In the genomic region with DNA sequence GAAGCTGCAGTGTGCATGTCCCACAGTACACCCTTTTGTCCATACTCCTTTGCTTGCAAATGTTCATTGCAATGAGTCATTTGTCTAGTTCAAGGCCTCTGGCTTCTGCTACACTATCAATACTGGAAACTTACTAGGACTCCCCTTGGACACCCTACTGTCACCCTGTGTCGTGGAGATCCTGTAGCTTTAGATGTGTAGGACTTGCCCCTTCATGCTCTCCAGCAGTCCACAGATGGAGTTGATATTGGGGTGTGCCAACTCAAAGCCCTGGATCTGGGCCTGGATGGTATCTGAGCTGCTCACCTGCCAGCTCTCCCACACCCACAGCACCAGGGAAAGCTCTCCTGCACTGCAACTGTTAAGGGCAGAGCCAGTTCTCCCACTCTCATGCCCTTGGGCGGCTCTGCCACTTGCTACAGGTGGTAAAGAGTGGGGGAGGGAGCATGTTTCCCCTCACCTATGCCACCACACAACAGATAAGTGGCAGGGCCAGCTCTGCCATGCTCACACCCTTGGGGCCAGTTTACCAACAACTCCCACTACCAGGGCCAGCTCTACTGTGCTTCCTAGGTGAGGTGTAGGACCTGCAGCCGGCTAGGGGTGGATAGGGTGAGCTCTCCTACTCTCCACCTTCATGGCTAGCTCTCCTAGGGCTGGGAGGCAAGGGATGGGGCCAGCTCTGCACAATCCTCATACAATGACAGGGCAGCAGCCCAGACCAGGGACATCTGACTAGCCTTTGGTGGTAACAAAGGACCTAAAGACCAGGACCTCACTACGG, we compare ENCODE assay signal across 8 mouse cellular contexts. TPM values are rescaled to one million over a fixed set of nuclear protein-coding genes. Genes with fewer than 3 reads are reported as not detected.
DNase-seq lines count a peak whose midpoint lies in the region; ATAC-seq and TF ChIP-seq lines count a peak whose summit lies in the region.

No protein-coding gene starts in this region.

- H3K27me3 ChIP-seq in intestine, embryonic 14.5 days (replicated peaks; ENCODE audit: control insufficient read depth, insufficient read depth, low read length) = no peaks in the 10 kb centered on the region
- H3K27me3 ChIP-seq in intestine, postnatal 0 days (replicated peaks; ENCODE audit: control insufficient read depth, insufficient read depth, low read length) = no peaks in the 10 kb centered on the region
- H3K27me3 ChIP-seq in midbrain, embryonic 13.5 days = no peaks in the 10 kb centered on the region

- H3K9me3 ChIP-seq in intestine, embryonic 14.5 days (ENCODE audit: control insufficient read depth, low read length) = no peaks in the 10 kb centered on the region
- no peaks in the 10 kb centered on the region for H3K9me3 ChIP-seq in intestine, postnatal 0 days (ENCODE audit: control insufficient read depth)
- no peaks in the 10 kb centered on the region for H3K9me3 ChIP-seq in midbrain, embryonic 13.5 days

- H3K9ac ChIP-seq in intestine, embryonic 14.5 days (ENCODE audit: low read length) = no peak overlapping the region
- no peak overlapping the region for H3K9ac ChIP-seq in intestine, postnatal 0 days (ENCODE audit: low read depth, low read length)
- H3K9ac ChIP-seq in midbrain, embryonic 13.5 days (replicated peaks) = no peak overlapping the region

- no peaks in the 10 kb centered on the region for H3K4me1 ChIP-seq in intestine, embryonic 14.5 days (replicated peaks; ENCODE audit: control insufficient read depth, insufficient read depth, low read length)
- no peaks in the 10 kb centered on the region for H3K4me1 ChIP-seq in intestine, postnatal 0 days (replicated peaks; ENCODE audit: control insufficient read depth, insufficient read depth, low read length)
- H3K4me1 ChIP-seq in midbrain, embryonic 13.5 days (replicated peaks) = 0 out of 2 replicates have a peak, but pooled peaks cover 6% of the 10 kb centered on the region

- DNase-seq in intestine, embryonic 14.5 days (ENCODE audit: low spot score) = peak; percentile 63
- peak; percentile 18 for DNase-seq in embryo, embryonic 11 days
- DNase-seq in urinary bladder, postnatal 25 days (ENCODE audit: low spot score) = no peak
- DNase-seq in frontal cortex, postnatal 25 days (ENCODE audit: low spot score in 2 of 2) = no peak
- DNase-seq in gastrocnemius, postnatal 10 days = no peak

- no peak for TF ChIP-seq CTCF in intestine, postnatal 0 days (IDR thresholded peaks at IDR 0.05; ENCODE audit: low read depth)

- no peak overlapping the region for H3K4me3 ChIP-seq in intestine, embryonic 14.5 days (ENCODE audit: low read depth, low read length)
- no peak overlapping the region for H3K4me3 ChIP-seq in intestine, postnatal 0 days (ENCODE audit: low read depth, low read length)
- no peak overlapping the region for H3K4me3 ChIP-seq in midbrain, embryonic 13.5 days (replicated peaks)

- 50% methylated on average over 4 of the region's 4 CpGs for WGBS in intestine, embryonic 14.5 days
- WGBS in intestine, postnatal 0 days = 31% methylated on average over 4 of the region's 4 CpGs
- 46% methylated on average over 4 of the region's 4 CpGs for WGBS in midbrain, embryonic 13.5 days

- ATAC-seq in intestine, embryonic 14.5 days (replicated peaks; ENCODE audit: low FRiP score, low TSS enrichment, low read depth) = peak; percentile 40
- no peak; the same call in 1 of the 2 replicates for ATAC-seq in intestine, postnatal 0 days
- peak; percentile 10 for ATAC-seq in inflammation-experienced regulatory T-cells, adult 6 months
- peak; percentile 77 for ATAC-seq in midbrain, embryonic 13.5 days

- no peak overlapping the region for H3K27ac ChIP-seq in intestine, embryonic 14.5 days (ENCODE audit: low read depth)
- no peak overlapping the region for H3K27ac ChIP-seq in intestine, postnatal 0 days (ENCODE audit: low read depth, low read length)
- H3K27ac ChIP-seq in midbrain, embryonic 13.5 days = no peak overlapping the region

- H3K36me3 ChIP-seq in intestine, embryonic 14.5 days (ENCODE audit: control insufficient read depth, insufficient read depth, low read length) = peaks cover 36% of the 10 kb centered on the region
- H3K36me3 ChIP-seq in intestine, postnatal 0 days (ENCODE audit: control insufficient read depth, insufficient read depth) = peaks cover 23% of the 10 kb centered on the region
- H3K36me3 ChIP-seq in midbrain, embryonic 13.5 days = peaks cover 32% of the 10 kb centered on the region

- no peak overlapping the region for H3K4me2 ChIP-seq in intestine, embryonic 14.5 days (ENCODE audit: low read length)
- no peak overlapping the region for H3K4me2 ChIP-seq in intestine, postnatal 0 days (replicated peaks; ENCODE audit: low read depth)
- H3K4me2 ChIP-seq in midbrain, embryonic 13.5 days (replicated peaks) = no peak overlapping the region

RNA-seq across cellular contexts. Expression of gene Rps15a, which starts 13.1 kb away (rescaled TPM):
- polyA plus RNA-seq in intestine, embryonic 14.5 days (2014; fragmentation: Nextera tagmentation; extraction: Ambion mirVana) = 894 and 1,000 TPM in 2 replicates
- polyA plus RNA-seq in intestine, postnatal 0 days (2015; fragmentation: Nextera tagmentation; extraction: Ambion mirVana) = 433 and 466 TPM in 2 replicates
- polyA plus RNA-seq in inflammation-experienced regulatory T-cells, adult 6 months (2017; shearing (Covaris generic)) = 1,000 to 10,000 TPM; 1,617 to 2,517 (median 1,732) TPM
- polyA plus RNA-seq in midbrain, embryonic 13.5 days (2015; fragmentation: Nextera tagmentation; extraction: Ambion mirVana) = 555 and 560 TPM in 2 replicates
- 100 to 1,000 TPM; 774 to 816 TPM for total RNA-seq in gastrocnemius, postnatal 10 days (2021)

RNA-seq across cellular contexts. Expression of gene Arl6ip1, which starts 26.6 kb away (rescaled TPM):
- 323 and 348 TPM in 2 replicates for polyA plus RNA-seq in intestine, embryonic 14.5 days (2014; fragmentation: Nextera tagmentation; extraction: Ambion mirVana)
- 587 and 610 TPM in 2 replicates for polyA plus RNA-seq in intestine, postnatal 0 days (2015; fragmentation: Nextera tagmentation; extraction: Ambion mirVana)
- 100 to 1,000 TPM; 345 to 818 (median 446) TPM for polyA plus RNA-seq in inflammation-experienced regulatory T-cells, adult 6 months (2017; shearing (Covaris generic))
- polyA plus RNA-seq in midbrain, embryonic 13.5 days (2015; fragmentation: Nextera tagmentation; extraction: Ambion mirVana) = 509 and 609 TPM in 2 replicates
- total RNA-seq in gastrocnemius, postnatal 10 days (2021) = 10 to 100 TPM; 31.4 to 35.8 TPM

Comparison
In these comparisons a context has a peak if more than half of its experiments do, and no peak if none do; other contexts are left out.
1. DNase-seq: peak in intestine, embryonic 14.5 days (single experiment) and embryo, embryonic 11 days (single experiment); none in urinary bladder, postnatal 25 days (single experiment), frontal cortex, postnatal 25 days (0 of 2) and gastrocnemius, postnatal 10 days (single experiment).